Mouse (Mus musculus) G1E-ER4 (cell line): ENCODE data around the gene Sytl1. TPM values are rescaled to one million over a fixed set of nuclear protein-coding genes. Genes with fewer than 3 reads are reported as not detected.

Source experiments
- GATA1 ChIP-seq: IDR thresholded peaks from one replicate; pipeline ENCODE4 v1.8.0; 2012; ENCODE audit warnings: low read length, inconsistent platforms
- polyA plus RNA-seq: library from polyadenylated mRNA; stranded (reverse); fragments of >175 nt; gene quantifications from 2 replicates; pipeline ENCODE4 v1.2.3, GENCODE M21; 2012

Gene Sytl1
- polyA plus RNA-seq, 1 experiment, result 0.26 TPM

GRCm38 (mm10) chr4:133285950-133286349 lies 23.0 kb upstream of the Sytl1 start:
- TF ChIP-seq GATA1, result peak; percentile 76

- no peak for TF ChIP-seq GATA1
Observed at GRCm38 (mm10) chr4:133285299-133285698, 22.4 kb upstream of the Sytl1 start.

GRCm38 (mm10) chr4:133282656-133283055 lies 19.7 kb upstream of the Sytl1 start:
- no peak for TF ChIP-seq GATA1

- no peak for TF ChIP-seq GATA1
Observed at GRCm38 (mm10) chr4:133281951-133282481, 19.1 kb upstream of the Sytl1 start.

GRCm38 (mm10) chr4:133281513-133281912 lies 18.6 kb upstream of the Sytl1 start:
- TF ChIP-seq GATA1, result no peak

- TF ChIP-seq GATA1, result no peak
Observed at GRCm38 (mm10) chr4:133278482-133278881, 15.6 kb upstream of the Sytl1 start.

- no peak for TF ChIP-seq GATA1
Observed at GRCm38 (mm10) chr4:133278067-133278466, 15.2 kb upstream of the Sytl1 start.

- no peak for TF ChIP-seq GATA1
Observed at GRCm38 (mm10) chr4:133277104-133278026, 14.5 kb upstream of the Sytl1 start, which contains the start of gene Tmem222. Gene Tmem222 (minus strand): TSS chr4:133277792.

- TF ChIP-seq GATA1, result no peak
Observed at GRCm38 (mm10) chr4:133270929-133271328, 8.0 kb upstream of the Sytl1 start.

- no peak for TF ChIP-seq GATA1
Observed at GRCm38 (mm10) chr4:133269596-133269995, 6.7 kb upstream of the Sytl1 start.

GRCm38 (mm10) chr4:133268931-133269330 lies 6.0 kb upstream of the Sytl1 start:
- no peak for TF ChIP-seq GATA1

GRCm38 (mm10) chr4:133266248-133266880 lies 3.5 kb upstream of the Sytl1 start:
- no peak for TF ChIP-seq GATA1

- TF ChIP-seq GATA1, result no peak
Observed at GRCm38 (mm10) chr4:133265759-133266158, 2.8 kb upstream of the Sytl1 start.

- TF ChIP-seq GATA1, result no peak
Observed at GRCm38 (mm10) chr4:133265297-133265696, 2.4 kb upstream of the Sytl1 start.

GRCm38 (mm10) chr4:133264559-133264958 lies 1.6 kb upstream of the Sytl1 start:
- TF ChIP-seq GATA1, result no peak

- no peak for TF ChIP-seq GATA1
Observed at GRCm38 (mm10) chr4:133263756-133264155, 843 bp upstream of the Sytl1 start.
